Mouse (Mus musculus): ENCODE results near the gene Cdh23. TPM values are rescaled to one million over a fixed set of nuclear protein-coding genes. Genes with fewer than 3 reads are reported as not detected.

The Cdh23 gene
- polyA plus RNA-seq, 1 experiment from 2014 or later = 0.44 TPM

DNA sequence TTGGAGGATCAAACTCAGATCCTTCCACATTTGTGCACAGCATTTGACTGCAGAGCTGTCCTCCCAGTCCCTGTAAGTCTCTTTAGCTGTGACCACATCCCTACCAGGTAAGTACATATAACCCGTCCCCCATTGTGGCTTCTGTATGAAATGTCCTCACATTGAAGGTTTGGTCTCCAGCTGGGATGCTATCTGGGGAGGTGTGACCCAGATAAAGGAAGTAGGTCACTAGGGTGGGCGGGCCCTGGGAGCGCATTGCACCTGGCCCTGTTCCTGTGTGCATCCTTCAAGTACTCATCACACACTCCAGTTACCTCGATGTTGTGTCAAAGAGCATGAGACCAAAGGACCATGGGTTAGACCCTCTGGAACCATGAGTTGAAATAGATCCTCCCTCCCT lies 254.0 kb downstream of the Cdh23 start:
- H3K4me3 ChIP-seq (replicated peaks) = no peak overlapping the region
- H3K9ac ChIP-seq = no peak overlapping the region
- H3K4me2 ChIP-seq (replicated peaks) = no peak overlapping the region
- no peaks in the 10 kb centered on the region for H3K4me1 ChIP-seq (replicated peaks)
- ATAC-seq = no peak
- H3K36me3 ChIP-seq = no peaks in the 10 kb centered on the region
- H3K9me3 ChIP-seq = no peaks in the 10 kb centered on the region
- 83% methylated on average over 4 of the region's 4 CpGs for WGBS
- no peaks in the 10 kb centered on the region for H3K27me3 ChIP-seq (replicated peaks)
- H3K27ac ChIP-seq = no peak overlapping the region

DNA sequence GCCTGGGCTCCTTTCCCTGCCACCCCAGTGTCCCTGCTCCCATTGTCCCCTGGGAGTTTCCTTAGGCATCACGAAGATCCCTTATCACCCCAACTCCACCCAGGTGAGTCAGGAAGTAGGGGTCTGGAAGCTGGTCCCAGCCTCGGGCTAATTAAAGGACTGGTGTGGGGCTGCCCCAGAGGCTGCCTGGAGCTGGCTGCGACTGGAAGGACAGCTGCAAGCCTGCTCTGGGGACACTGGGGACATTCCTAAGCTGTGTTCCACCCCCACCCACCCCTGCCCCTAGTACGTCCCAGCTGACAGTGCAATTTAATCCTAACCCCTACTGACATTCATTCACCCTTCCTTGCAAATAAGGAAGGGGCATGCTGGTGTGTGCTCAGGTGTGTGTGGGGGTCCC lies 263.6 kb downstream of the Cdh23 start:
- Histone ChIP-seq H3K9ac (no peak overlapping the region), H3K4me1 (replicated peaks) (no peaks in the 10 kb centered on the region), H3K4me2 (replicated peaks) (no peak overlapping the region), H3K27ac (no peak overlapping the region), H3K4me3 (replicated peaks) (no peak overlapping the region), H3K36me3 (no peaks in the 10 kb centered on the region), H3K27me3 (replicated peaks) (no peaks in the 10 kb centered on the region), H3K9me3 (no peaks in the 10 kb centered on the region)
- 24% methylated on average over 4 of the region's 4 CpGs for WGBS
- ATAC-seq = no peak

- Histone ChIP-seq H3K4me2 (replicated peaks) (no peak overlapping the region), H3K9ac (no peak overlapping the region), H3K36me3 (no peaks in the 10 kb centered on the region), H3K4me1 (replicated peaks) (no peaks in the 10 kb centered on the region), H3K4me3 (replicated peaks) (no peak overlapping the region), H3K9me3 (no peaks in the 10 kb centered on the region), H3K27me3 (replicated peaks) (no peaks in the 10 kb centered on the region), H3K27ac (no peak overlapping the region)
- WGBS = 52% methylated on average over 6 of the region's 6 CpGs
- no peak for ATAC-seq
These were observed 265.7 kb downstream of the Cdh23 start for GRCm38 (mm10) chr10:60430591-60430990.

DNA sequence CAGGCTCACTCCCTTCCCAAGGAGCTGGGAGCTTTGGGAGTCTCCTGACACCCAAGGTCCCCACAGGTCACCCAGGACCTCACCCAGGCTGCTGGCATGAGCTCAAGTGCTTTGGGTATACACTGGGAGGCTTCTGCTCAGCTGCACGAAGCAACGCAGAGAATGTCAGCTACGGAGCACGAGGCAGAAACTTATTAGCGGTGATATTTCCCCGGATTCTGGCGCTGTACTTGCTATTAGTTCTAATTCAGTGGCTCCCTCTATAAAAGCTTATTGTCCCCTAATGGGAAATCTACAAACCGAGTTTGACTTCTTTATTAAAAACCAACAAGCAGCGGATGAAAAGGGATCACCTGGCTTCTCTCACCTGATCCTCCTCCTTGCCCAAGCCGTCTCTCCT lies 266.3 kb downstream of the Cdh23 start:
- 74% methylated on average over 10 of the region's 10 CpGs for WGBS
- no peaks in the 10 kb centered on the region for H3K27me3 ChIP-seq (replicated peaks)
- no peak overlapping the region for H3K27ac ChIP-seq
- no peak overlapping the region for H3K4me3 ChIP-seq (replicated peaks)
- ATAC-seq = no peak
- H3K9ac ChIP-seq = no peak overlapping the region
- no peaks in the 10 kb centered on the region for H3K36me3 ChIP-seq
- H3K4me2 ChIP-seq (replicated peaks) = no peak overlapping the region
- no peaks in the 10 kb centered on the region for H3K4me1 ChIP-seq (replicated peaks)
- no peaks in the 10 kb centered on the region for H3K9me3 ChIP-seq

- no peaks in the 10 kb centered on the region for H3K9me3 ChIP-seq
- H3K27ac ChIP-seq = no peak overlapping the region
- 65% methylated on average over 7 of the region's 7 CpGs for WGBS
- H3K27me3 ChIP-seq (replicated peaks) = no peaks in the 10 kb centered on the region
- no peak overlapping the region for H3K4me2 ChIP-seq (replicated peaks)
- peaks cover 4% of the 10 kb centered on the region; the same call in 1 of the 2 replicates for H3K4me1 ChIP-seq (replicated peaks)
- H3K4me3 ChIP-seq (replicated peaks) = no peak overlapping the region
- no peak for ATAC-seq
- no peaks in the 10 kb centered on the region for H3K36me3 ChIP-seq
- H3K9ac ChIP-seq = no peak overlapping the region
These were observed 273.5 kb downstream of the Cdh23 start for GRCm38 (mm10) chr10:60422756-60423155.

GRCm38 (mm10) chr10:60419624-60420023 lies 276.7 kb downstream of the Cdh23 start:
- Histone ChIP-seq H3K9me3 (no peaks in the 10 kb centered on the region), H3K4me1 (replicated peaks) (peaks cover 4% of the 10 kb centered on the region; the same call in 1 of the 2 replicates), H3K27ac (no peak overlapping the region), H3K4me3 (replicated peaks) (no peak overlapping the region), H3K4me2 (replicated peaks) (no peak overlapping the region), H3K27me3 (replicated peaks) (no peaks in the 10 kb centered on the region), H3K9ac (no peak overlapping the region), H3K36me3 (no peaks in the 10 kb centered on the region)
- ATAC-seq = no peak
- WGBS = 30% methylated on average over 4 of the region's 4 CpGs

- H3K9ac ChIP-seq = no peak overlapping the region
- WGBS = 9% methylated on average over 3 of the region's 3 CpGs
- H3K9me3 ChIP-seq = no peaks in the 10 kb centered on the region
- no peaks in the 10 kb centered on the region for H3K27me3 ChIP-seq (replicated peaks)
- no peak for ATAC-seq
- H3K36me3 ChIP-seq = no peaks in the 10 kb centered on the region
- no peak overlapping the region for H3K4me2 ChIP-seq (replicated peaks)
- H3K27ac ChIP-seq = no peak overlapping the region
- no peak overlapping the region for H3K4me3 ChIP-seq (replicated peaks)
- H3K4me1 ChIP-seq (replicated peaks) = peaks cover 4% of the 10 kb centered on the region; the same call in 1 of the 2 replicates
These were observed 278.2 kb downstream of the Cdh23 start for GRCm38 (mm10) chr10:60418137-60418536.

DNA sequence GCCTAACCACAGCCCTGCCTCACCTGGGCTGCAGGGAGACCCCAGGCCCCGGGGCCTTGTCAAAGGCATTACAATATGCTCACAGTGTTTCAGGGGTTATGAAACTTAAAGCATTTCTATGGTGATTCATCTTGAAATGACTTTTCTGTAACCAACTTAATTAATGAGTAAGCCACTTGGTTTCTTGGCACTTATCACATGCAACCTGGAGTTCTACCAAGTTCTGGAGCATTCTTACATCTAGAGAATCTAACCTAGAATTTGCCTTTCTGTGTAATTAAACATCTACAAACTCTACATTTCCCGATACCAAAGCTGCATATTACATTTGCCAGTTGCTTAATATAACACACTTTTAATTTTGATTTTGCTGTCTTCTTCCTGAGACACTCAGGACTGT lies 279.2 kb downstream of the Cdh23 start:
- no peak overlapping the region for H3K4me3 ChIP-seq (replicated peaks)
- H3K36me3 ChIP-seq = no peaks in the 10 kb centered on the region
- no peaks in the 10 kb centered on the region for H3K4me1 ChIP-seq (replicated peaks)
- H3K4me2 ChIP-seq (replicated peaks) = no peak overlapping the region
- no peaks in the 10 kb centered on the region for H3K27me3 ChIP-seq (replicated peaks)
- 79% methylated on average over 2 of the region's 2 CpGs for WGBS
- no peaks in the 10 kb centered on the region for H3K9me3 ChIP-seq
- ATAC-seq = no peak
- H3K9ac ChIP-seq = no peak overlapping the region
- no peak overlapping the region for H3K27ac ChIP-seq

DNA sequence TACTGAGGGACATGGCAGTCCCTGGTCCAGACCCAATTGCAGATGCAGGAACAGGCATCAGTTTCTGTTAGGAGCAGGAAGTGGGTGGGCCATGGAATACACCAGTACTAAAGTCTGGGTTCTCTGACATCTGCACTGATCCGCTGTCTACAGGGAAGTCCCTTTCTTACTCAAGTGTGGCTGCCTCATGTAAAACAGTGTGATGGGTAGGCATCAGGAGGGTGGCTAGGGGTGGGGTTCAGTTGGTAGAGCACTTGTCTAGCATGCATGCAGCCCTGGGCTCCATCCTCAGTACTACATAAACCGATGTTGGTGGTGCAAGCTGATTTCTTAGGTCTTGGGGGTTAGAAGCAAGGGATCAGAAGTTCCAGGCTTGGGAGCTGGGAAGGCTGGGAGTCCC lies 282.5 kb downstream of the Cdh23 start:
- H3K27me3 ChIP-seq (replicated peaks) = no peaks in the 10 kb centered on the region
- no peak for ATAC-seq
- H3K4me1 ChIP-seq (replicated peaks) = no peaks in the 10 kb centered on the region
- H3K27ac ChIP-seq = no peak overlapping the region
- WGBS = 73% methylated on average over 2 of the region's 2 CpGs
- H3K36me3 ChIP-seq = no peaks in the 10 kb centered on the region
- no peaks in the 10 kb centered on the region for H3K9me3 ChIP-seq
- no peak overlapping the region for H3K4me3 ChIP-seq (replicated peaks)
- H3K9ac ChIP-seq = no peak overlapping the region
- H3K4me2 ChIP-seq (replicated peaks) = no peak overlapping the region

- no peaks in the 10 kb centered on the region for H3K36me3 ChIP-seq
- H3K9me3 ChIP-seq = no peaks in the 10 kb centered on the region
- no peak overlapping the region for H3K27ac ChIP-seq
- 18% methylated on average over 5 of the region's 5 CpGs for WGBS
- no peaks in the 10 kb centered on the region for H3K4me1 ChIP-seq (replicated peaks)
- no peak overlapping the region for H3K4me3 ChIP-seq (replicated peaks)
- no peak overlapping the region for H3K4me2 ChIP-seq (replicated peaks)
- H3K9ac ChIP-seq = no peak overlapping the region
- no peaks in the 10 kb centered on the region for H3K27me3 ChIP-seq (replicated peaks)
- ATAC-seq = no peak
These were observed 284.5 kb downstream of the Cdh23 start for GRCm38 (mm10) chr10:60411794-60412193.

- Histone ChIP-seq H3K27ac (no peak overlapping the region), H3K4me3 (replicated peaks) (no peak overlapping the region), H3K4me1 (replicated peaks) (no peaks in the 10 kb centered on the region), H3K4me2 (replicated peaks) (no peak overlapping the region), H3K9me3 (no peaks in the 10 kb centered on the region), H3K9ac (no peak overlapping the region), H3K36me3 (no peaks in the 10 kb centered on the region), H3K27me3 (replicated peaks) (no peaks in the 10 kb centered on the region)
- ATAC-seq = no peak; the same call in 1 of the 2 replicates
- WGBS = 6% methylated on average over 5 of the region's 5 CpGs
These were observed 288.5 kb downstream of the Cdh23 start for GRCm38 (mm10) chr10:60407831-60408230.

- WGBS = 40% methylated on average over 7 of the region's 7 CpGs
These were observed 290.7 kb downstream of the Cdh23 start for GRCm38 (mm10) chr10:60405460-60406177.

More at GRCm38 (mm10) chr10:60405460-60406177, 290.7 kb downstream of the Cdh23 start:
- no peak for ATAC-seq
- no peaks in the 10 kb centered on the region for H3K36me3 ChIP-seq
- no peak overlapping the region for H3K4me2 ChIP-seq (replicated peaks)
- peak overlapping the region; percentile 23; the same call in 1 of the 2 replicates for H3K27ac ChIP-seq
- H3K27me3 ChIP-seq (replicated peaks) = no peaks in the 10 kb centered on the region
- H3K4me1 ChIP-seq (replicated peaks) = no peaks in the 10 kb centered on the region
- H3K9ac ChIP-seq = no peak overlapping the region
- no peak overlapping the region for H3K4me3 ChIP-seq (replicated peaks)
- no peaks in the 10 kb centered on the region for H3K9me3 ChIP-seq

Data from intestine, embryonic 15.5 days (tissue).